Mouse (Mus musculus) layer of hippocampus, adult 2 months (tissue): ENCODE results near the gene Fam171b. TPM values are rescaled to one million over a fixed set of nuclear protein-coding genes. Genes with fewer than 3 reads are reported as not detected.
A peak's percentile ranks its signal among the peaks of the same experiment; 100 is the strongest.

Experiments used
- DNase-seq, 2 experiments: peaks; one replicate each; pipeline ENCODE4 v3.0.0; 2022; ENCODE audit warnings: low spot score in 2 of 2
- H3K27ac ChIP-seq: fragments of 200-600 bp; 2 replicates; pipeline ENCODE4 v1.8.1; 2022
- H3K4me3 ChIP-seq: fragments of 200-600 bp; 2 replicates; pipeline ENCODE4 v1.8.1; 2022; ENCODE audit warnings: mild to moderate bottlenecking
- CTCF ChIP-seq: fragments of 200-600 bp; conservative IDR thresholded peaks from 2 replicates; pipeline ENCODE4 v1.8.1; 2022; ENCODE audit warnings: antibody characterized with exemption, mild to moderate bottlenecking, moderate library complexity
- long read RNA-seq, 2 experiments: library from polyadenylated mRNA; stranded (forward); transcript quantifications; one replicate each; pipeline ENCODE4 v2.0.0; 2021; ENCODE audit warnings: borderline mapping rate in 2 of 2
- total RNA-seq, 2 experiments: library from RNA; stranded (reverse); gene quantifications; 2 replicates each; pipeline ENCODE4 v1.2.3; 2021

The Fam171b gene
- 100 to 1,000 TPM; 196 to 206 TPM for total RNA-seq
- long read RNA-seq, experiment 1, full-length matches to known transcripts = 96 of 126 reads
- long read RNA-seq, experiment 1, partial matches to known transcripts = 24 of 126 reads
- long read RNA-seq, experiment 1, other reads (novel, unspliced or antisense) = 6 of 126 reads
- long read RNA-seq, experiment 2, full-length matches to known transcripts = 135 of 188 reads
- long read RNA-seq, experiment 2, partial matches to known transcripts = 40 of 188 reads
- long read RNA-seq, experiment 2, other reads (novel, unspliced or antisense) = 13 of 188 reads

DNA sequence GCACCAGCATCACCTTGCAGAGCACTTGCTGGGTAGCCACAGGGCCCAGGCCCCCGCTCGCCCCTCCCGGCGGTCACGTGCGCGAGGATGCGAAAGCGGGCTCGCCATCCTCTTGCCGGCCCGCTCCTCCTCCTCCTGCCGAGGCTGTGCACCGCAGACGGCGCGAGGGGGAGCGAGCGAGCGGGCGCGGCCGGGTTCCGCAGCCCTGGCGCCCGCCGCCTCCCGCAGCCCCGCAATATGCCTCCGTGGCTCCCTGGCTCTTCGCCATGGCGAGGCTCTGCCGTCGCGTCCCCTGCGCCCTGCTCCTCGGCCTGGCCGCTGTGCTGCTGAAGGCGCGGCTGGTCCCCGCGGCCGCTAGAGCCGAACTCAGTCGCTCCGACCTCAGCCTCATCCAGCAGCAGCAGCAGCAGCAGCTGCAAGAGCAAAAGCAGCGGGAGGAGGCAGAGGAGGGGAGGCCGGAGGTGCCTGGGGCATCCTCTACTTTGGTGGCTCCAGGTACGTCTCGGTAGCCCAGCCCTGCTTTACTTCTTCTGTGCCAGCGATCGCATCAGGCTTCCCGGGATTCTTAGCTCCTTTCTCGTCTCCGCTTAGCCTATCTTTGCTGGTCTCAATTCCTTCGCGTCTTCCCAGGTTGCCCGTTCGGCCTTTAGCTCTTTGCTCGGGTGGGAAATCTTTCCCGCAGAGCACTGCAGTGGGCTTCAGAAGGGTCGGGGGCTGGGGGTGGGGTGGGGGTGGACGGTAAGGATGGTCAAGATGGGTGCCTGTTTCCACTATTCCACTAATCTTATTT, at the start of gene Fam171b:
TSS of gene Fam171b (plus strand) at position 154 of the 790 bp plus-strand sequence.
- TF ChIP-seq CTCF = peak; percentile 65
- peak; percentile 85 to 89 for DNase-seq
- Histone ChIP-seq H3K4me3 (peak within 1 kb of the TSS; percentile 97), H3K27ac (peak within 1 kb of the TSS; percentile 100)

DNA sequence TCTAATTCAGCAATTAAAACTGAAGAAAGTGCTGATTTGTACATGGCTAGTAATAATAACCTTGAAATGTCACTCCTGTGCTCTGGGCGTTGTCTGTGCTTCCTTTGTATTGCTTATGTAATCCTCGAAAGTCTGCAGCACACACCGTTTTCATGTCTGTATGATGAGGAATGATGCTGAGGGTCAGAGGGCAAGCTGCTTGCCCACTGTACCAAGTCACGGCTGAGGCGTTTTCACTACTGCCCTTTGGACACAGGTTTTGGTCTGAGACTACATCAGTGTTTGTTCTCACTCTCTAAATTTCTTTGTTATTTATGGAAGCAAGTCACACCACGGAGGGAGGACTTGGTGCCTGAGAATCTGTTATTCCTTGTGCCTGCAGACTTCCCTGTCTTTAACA, 46.4 kb upstream of the Fam171b start:
- no peak overlapping the region for H3K4me3 ChIP-seq
- no peak overlapping the region for H3K27ac ChIP-seq
- TF ChIP-seq CTCF = no peak

DNA sequence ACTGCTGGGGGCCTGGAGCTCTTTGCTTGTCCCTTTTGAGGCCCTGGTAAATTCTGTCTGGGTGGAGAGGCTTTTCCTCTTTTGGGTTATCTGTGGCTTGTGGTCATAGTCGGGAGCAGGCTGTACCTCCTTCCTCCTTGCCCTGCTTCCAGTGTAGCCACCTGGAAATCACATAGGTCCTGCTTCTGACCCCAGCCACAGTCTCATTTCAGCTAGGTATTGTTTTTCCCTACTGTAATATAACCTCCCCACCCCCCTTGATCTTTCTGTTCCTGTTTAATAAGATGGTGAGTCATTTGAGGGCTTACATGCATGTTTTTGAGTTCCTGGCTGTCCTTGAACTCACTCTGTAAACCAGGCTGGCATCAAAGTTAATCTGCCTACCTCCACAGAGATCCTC, 45.6 kb upstream of the Fam171b start:
- no peak for TF ChIP-seq CTCF
- DNase-seq = no peak
- H3K27ac ChIP-seq = no peak overlapping the region
- H3K4me3 ChIP-seq = no peak overlapping the region

More for the DNA sequence above, 46.4 kb upstream of the Fam171b start:
- no peak for DNase-seq

- DNase-seq = no peak
- Histone ChIP-seq H3K27ac (no peak overlapping the region), H3K4me3 (no peak overlapping the region)
- TF ChIP-seq CTCF = no peak
These were observed 44.0 kb upstream of the Fam171b start for GRCm38 (mm10) chr2:83768311-83769047.

DNA sequence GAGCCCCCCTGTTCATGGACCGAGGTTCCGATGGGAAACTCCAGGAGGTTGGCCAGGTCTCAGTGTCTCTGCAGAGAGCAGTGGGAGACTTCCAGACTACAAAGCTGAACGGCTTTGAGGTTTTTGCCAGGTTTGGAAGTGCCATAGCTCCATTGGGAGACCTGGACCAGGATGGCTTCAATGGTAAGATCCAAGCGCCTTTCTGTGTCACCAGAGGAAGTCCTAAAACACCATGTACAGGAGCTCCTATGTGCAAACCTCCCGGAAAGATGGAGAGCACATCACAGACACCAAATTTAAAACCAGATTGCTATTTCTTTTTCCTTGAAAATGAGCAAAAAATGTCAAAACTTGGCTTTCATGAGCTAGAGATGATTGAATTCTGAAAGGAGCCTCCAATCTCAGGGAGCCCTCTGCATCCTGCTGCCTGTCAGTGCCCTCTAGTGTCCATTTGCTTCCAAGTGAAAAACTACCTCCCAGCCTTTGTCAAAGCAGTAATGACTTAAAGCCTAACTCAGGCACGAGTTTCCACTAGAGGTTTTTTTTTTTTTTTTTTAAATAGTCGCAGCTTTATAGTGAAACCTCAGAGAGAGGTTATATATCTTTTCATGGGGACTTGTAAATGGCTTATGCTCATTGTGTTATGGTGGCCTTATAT, 41.2 kb upstream of the Fam171b start:
- peak; percentile 92 for TF ChIP-seq CTCF
- DNase-seq = peak; percentile 75 to 80
- Histone ChIP-seq H3K4me3 (no peak overlapping the region), H3K27ac (peak overlapping the region; percentile 46)

DNA sequence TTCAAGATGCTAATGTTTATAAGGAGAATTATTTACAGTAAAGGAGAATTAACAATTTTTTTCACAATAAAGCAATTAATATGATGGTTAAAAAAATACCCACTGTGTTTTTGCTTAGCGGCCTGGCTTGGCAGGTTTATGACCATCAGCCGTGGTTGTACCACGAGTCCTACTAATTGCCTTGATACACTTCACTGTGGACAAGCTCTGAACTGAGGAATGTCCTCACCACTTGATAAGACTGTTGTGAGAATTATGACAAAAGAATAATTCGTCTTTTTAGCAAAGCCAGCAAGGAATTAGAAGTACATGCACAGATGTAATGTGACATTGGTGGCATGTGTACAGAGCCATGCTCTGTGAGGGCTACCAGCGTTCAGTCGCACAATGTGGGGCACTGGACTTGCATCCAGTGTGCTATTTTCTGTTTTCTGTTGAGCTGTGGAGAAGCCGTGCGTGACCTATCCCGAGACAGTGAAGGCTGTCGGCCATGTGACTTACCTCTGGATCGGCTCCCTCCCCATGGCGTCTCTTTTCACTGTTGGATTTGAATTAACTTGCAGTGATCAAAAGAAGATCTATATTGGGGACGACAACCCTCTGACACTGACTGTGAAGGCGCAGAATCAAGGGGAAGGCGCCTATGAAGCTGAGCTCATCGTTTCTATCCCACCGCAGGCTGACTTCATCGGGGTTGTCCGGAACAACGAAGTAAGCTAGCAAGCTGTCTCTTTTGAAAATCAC, 20.9 kb upstream of the Fam171b start:
- H3K27ac ChIP-seq = no peak overlapping the region
- no peak for DNase-seq

DNA sequence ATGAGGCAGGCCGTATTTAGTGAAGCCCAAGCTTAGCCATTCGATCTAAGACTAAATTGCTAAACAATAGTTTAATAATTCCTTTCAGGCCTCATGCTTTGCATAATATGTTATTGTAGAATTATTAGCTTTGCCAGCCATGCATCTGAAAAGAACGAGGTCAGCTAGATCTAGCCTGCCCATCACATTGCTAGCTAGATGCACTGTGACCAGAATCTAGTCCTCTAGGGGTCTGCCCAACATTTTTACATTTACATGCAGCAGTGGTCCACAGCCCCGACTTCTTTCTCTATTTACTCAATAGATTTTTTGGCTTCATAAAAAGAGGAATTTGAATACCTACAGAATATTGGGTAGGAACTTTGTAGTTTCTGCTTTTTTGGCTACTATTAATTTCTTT, 20.3 kb upstream of the Fam171b start:
- no peak for TF ChIP-seq CTCF
- Histone ChIP-seq H3K4me3 (no peak overlapping the region), H3K27ac (no peak overlapping the region)
- no peak for DNase-seq

More for the DNA sequence above, 20.9 kb upstream of the Fam171b start:
- no peak for TF ChIP-seq CTCF
- peak overlapping the region; percentile 6 for H3K4me3 ChIP-seq

DNA sequence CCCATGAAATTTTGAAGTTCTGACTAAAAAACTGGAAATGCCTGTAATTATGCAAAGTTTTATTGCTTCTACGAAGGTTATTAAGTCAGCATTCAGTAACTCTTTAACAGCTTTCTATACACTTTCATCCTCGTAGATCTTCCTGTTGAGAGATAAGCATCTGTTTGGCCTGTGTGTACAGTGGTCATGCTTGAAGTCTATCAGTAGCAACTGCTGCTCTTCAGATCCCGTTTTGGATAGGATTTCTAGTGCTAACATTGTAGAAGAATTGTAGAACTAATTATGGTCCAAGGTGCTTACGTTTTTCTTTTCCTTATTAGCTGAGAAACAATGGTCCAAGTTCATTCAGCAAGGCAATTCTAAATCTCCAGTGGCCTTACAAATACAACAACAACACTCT, 16.7 kb upstream of the Fam171b start:
- TF ChIP-seq CTCF = no peak
- Histone ChIP-seq H3K27ac (no peak overlapping the region), H3K4me3 (no peak overlapping the region)
- no peak for DNase-seq

- Histone ChIP-seq H3K27ac (no peak overlapping the region), H3K4me3 (no peak overlapping the region)
- no peak for DNase-seq
- no peak for TF ChIP-seq CTCF
These were observed 14.4 kb upstream of the Fam171b start for GRCm38 (mm10) chr2:83797902-83798497.

- TF ChIP-seq CTCF = no peak
- peak overlapping the region; percentile 100 for H3K27ac ChIP-seq
- peak; percentile 41 to 46 for DNase-seq
- H3K4me3 ChIP-seq = peak overlapping the region; percentile 97
These were observed 947 bp downstream of the Fam171b start for GRCm38 (mm10) chr2:83813273-83813892.

DNA sequence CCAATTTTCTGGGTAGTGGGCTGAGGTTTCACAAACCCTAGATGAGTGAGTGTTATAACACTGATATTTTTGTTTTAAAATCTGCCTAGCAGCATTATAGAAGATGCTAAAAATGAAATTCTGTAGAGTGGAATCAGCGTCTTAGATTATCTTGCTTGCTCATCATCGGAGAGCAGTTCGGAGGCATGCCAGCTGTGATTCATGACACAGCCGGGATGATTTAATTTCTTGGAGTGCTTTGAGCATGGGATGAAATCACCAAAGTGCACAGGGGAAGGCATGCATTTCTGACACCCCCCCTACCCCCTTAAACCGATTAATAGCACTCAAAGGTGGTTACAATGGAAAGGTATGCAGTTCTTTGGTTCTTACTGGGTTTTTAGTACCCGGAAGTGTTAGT, 1.6 kb downstream of the Fam171b start:
- peak overlapping the region; percentile 96 for H3K27ac ChIP-seq
- peak overlapping the region; percentile 78 for H3K4me3 ChIP-seq
- TF ChIP-seq CTCF = no peak
- peak; percentile 47 to 63 for DNase-seq
